Mouse (Mus musculus) neural tube, embryonic 13.5 days (tissue): ENCODE measurements around the gene Trip10. TPM values are rescaled to one million over a fixed set of nuclear protein-coding genes. Genes with fewer than 3 reads are reported as not detected.

Source experiments
- ATAC-seq: fragments of 200-750 bp; cut with Nextera tagmentation; 2 replicates; pipeline ENCODE4 v1.8.0; 2017; ENCODE audit warnings: low read depth, mild to moderate bottlenecking, moderate TSS enrichment, moderate library complexity
- H3K27ac ChIP-seq: fragments of 300-500 bp; sonication (generic); replicated peaks from 2 replicates; pipeline ENCODE4 v1.5.1; 2015; ENCODE audit warnings: moderate library complexity, mild to moderate bottlenecking, inconsistent platforms
- H3K27me3 ChIP-seq: fragments of 300-500 bp; sonication (generic); 2 replicates; pipeline ENCODE4 v1.6.1; 2015; ENCODE audit warnings: mild to moderate bottlenecking, inconsistent platforms
- H3K36me3 ChIP-seq: fragments of 300-500 bp; sonication (generic); 2 replicates; pipeline ENCODE4 v1.6.1; 2015; ENCODE audit warnings: mild to moderate bottlenecking, inconsistent platforms
- H3K4me1 ChIP-seq: fragments of 300-500 bp; sonication (generic); replicated peaks from 2 replicates; pipeline ENCODE4 v1.6.1; 2015; ENCODE audit warnings: inconsistent platforms
- H3K4me2 ChIP-seq: fragments of 300-500 bp; sonication (generic); 2 replicates; pipeline ENCODE4 v1.6.1; 2015; ENCODE audit warnings: inconsistent platforms, mild to moderate bottlenecking, moderate library complexity
- H3K4me3 ChIP-seq: fragments of 300-500 bp; sonication (generic); 2 replicates; pipeline ENCODE4 v1.5.1; 2015; ENCODE audit warnings: mild to moderate bottlenecking, inconsistent platforms
- H3K9ac ChIP-seq: fragments of 300-500 bp; sonication (generic); 2 replicates; pipeline ENCODE4 v1.6.1; 2015; ENCODE audit warnings: moderate library complexity, mild to moderate bottlenecking, inconsistent platforms
- H3K9me3 ChIP-seq: fragments of 300-500 bp; sonication (generic); 2 replicates; pipeline ENCODE4 v1.6.1; 2016; ENCODE audit warnings: inconsistent platforms
- WGBS: fragments of 180-500 bp; shearing (Covaris S2); methylation state at CpG from one replicate; pipeline ENCODE4 v1.1.7; 2015; 5-methylcytosine and 5-hydroxymethylcytosine counted together
- polyA plus RNA-seq: library from polyadenylated mRNA; unstranded; fragments of >200 nt; fragmentation: Nextera tagmentation; extraction: Ambion mirVana; gene quantifications from 2 replicates; pipeline ENCODE4 v1.2.1, GENCODE M21; 2015

The Trip10 gene
- polyA plus RNA-seq, 1 experiment from 2014 or later, result 15.4 TPM

- WGBS, result 73% methylated on average over 9 of the region's 9 CpGs
Observed at GRCm38 (mm10) chr17:57223313-57223712, 25.9 kb upstream of the Trip10 start.

DNA sequence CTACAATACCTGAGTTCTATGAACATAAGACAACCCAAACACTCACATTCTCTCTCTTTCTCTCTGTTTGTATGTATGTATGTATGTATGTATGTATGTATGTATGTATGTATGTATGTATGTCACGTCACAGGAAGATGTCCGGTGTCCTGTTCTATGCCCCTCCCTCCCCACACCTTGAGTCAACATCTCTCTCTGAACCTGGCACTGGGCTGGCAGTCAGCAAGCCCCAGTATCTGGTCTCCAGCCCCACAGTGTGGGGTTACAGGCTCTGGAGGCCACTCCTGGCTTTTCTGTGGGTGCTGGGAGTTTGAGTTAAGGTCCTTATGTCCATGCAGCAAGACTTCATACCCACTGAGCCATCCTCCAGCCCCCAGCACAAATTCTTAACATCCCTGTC, 21.8 kb upstream of the Trip10 start:
- no peaks in the 10 kb centered on the region for H3K9me3 ChIP-seq
- H3K27ac ChIP-seq, result no peak overlapping the region
- H3K9ac ChIP-seq, result no peak overlapping the region
- no peaks in the 10 kb centered on the region for H3K4me1 ChIP-seq
- H3K27me3 ChIP-seq, result no peaks in the 10 kb centered on the region
- no peak overlapping the region for H3K4me3 ChIP-seq
- no peaks in the 10 kb centered on the region for H3K36me3 ChIP-seq
- no peak for ATAC-seq
- WGBS, result 91% methylated on average over 2 of the region's 2 CpGs
- H3K4me2 ChIP-seq, result no peak overlapping the region

More at GRCm38 (mm10) chr17:57223313-57223712, 25.9 kb upstream of the Trip10 start:
- no peak overlapping the region for H3K27ac ChIP-seq
- H3K9me3 ChIP-seq, result no peaks in the 10 kb centered on the region
- H3K9ac ChIP-seq, result no peak overlapping the region
- no peak overlapping the region for H3K4me2 ChIP-seq
- H3K4me3 ChIP-seq, result no peak overlapping the region
- no peaks in the 10 kb centered on the region for H3K36me3 ChIP-seq
- H3K27me3 ChIP-seq, result no peaks in the 10 kb centered on the region; the same call in 1 of the 2 replicates
- 0 out of 2 replicates have a peak, but pooled peaks cover 5% of the 10 kb centered on the region for H3K4me1 ChIP-seq
- ATAC-seq, result no peak

GRCm38 (mm10) chr17:57228014-57228413, 21.2 kb upstream of the Trip10 start, which contains the start of gene C3:
Gene C3 (minus strand): TSS chr17:57228136.
- Histone ChIP-seq H3K4me2 (no peak within 1 kb of the TSS), H3K27ac (no peak within 1 kb of the TSS), H3K36me3 (no peaks in the 10 kb centered on the region), H3K4me3 (no peak within 1 kb of the TSS), H3K9ac (no peak within 1 kb of the TSS), H3K27me3 (no peaks in the 10 kb centered on the region), H3K4me1 (no peaks in the 10 kb centered on the region), H3K9me3 (no peaks in the 10 kb centered on the region)
- 87% methylated on average over 3 of the region's 3 CpGs for WGBS
- ATAC-seq, result no peak

DNA sequence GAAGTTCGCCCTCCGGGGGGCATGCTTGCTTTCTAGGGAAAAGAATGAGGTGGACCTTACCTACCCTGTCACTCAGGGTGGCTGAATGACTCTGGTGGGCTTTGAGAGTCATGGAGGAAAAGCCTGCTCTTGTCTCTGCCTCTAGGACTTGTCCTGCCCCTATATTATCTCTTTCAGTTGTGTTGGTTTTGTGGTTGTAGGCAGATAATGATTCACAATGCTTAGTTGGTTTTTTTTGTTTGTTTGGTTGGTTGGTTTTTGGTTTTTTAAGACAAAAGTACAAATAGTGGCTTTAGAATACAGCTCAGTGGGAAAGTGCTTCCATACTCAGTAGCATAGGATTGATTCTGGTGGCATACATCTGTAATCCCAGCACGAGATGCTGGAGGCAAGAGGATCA, 20.4 kb upstream of the Trip10 start:
- H3K4me2 ChIP-seq, result no peak overlapping the region
- no peak overlapping the region for H3K9ac ChIP-seq
- ATAC-seq, result no peak
- H3K4me3 ChIP-seq, result no peak overlapping the region
- no peaks in the 10 kb centered on the region for H3K27me3 ChIP-seq
- H3K36me3 ChIP-seq, result no peaks in the 10 kb centered on the region
- 84% methylated on average over 3 of the region's 3 CpGs for WGBS
- H3K9me3 ChIP-seq, result no peaks in the 10 kb centered on the region
- H3K4me1 ChIP-seq, result no peaks in the 10 kb centered on the region
- no peak overlapping the region for H3K27ac ChIP-seq

DNA sequence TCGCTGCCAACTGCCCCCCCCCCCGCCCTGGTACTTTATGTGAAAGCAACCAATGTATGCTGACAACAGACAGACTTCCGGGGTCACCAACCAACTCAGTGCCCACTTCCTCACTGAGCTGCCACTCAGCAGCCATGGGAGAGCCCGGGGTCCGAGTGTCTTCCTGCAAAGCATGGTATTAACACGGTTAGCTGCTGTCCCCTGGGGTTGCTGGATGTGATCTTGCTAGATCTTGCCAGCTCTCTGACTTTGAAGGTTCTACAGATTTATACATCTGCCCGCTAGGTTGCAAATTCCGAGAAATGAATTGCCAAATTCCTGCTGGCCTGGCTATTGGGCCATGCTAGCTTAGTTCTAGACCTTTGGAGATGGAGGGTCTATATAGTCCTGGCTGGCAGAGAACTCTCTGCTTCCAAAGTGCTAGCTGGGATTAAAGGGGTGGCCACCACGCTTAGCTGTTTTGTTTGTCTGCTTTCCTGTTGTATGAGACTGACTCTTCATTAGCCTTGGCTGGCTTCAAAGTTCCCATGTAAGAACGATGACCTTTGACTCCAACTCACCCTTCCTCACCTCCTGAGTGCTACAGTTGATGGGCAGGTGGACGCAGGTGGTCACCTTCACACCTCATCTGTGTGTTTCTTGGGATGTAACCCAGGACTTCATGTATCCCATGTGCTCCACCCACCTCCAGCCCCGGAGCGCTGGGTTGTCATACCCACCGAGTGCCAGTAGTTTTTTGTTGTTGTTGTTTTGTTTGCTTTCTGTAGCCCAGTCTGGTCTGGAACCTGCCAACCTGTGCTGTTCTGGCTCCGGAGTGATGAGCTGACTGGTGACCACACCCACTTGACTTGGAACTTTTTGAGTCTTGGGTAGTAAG, 19.2 kb upstream of the Trip10 start:
- H3K9ac ChIP-seq, result no peak overlapping the region
- H3K27me3 ChIP-seq, result no peaks in the 10 kb centered on the region
- H3K9me3 ChIP-seq, result no peaks in the 10 kb centered on the region
- H3K4me3 ChIP-seq, result no peak overlapping the region
- H3K27ac ChIP-seq, result no peak overlapping the region
- no peaks in the 10 kb centered on the region for H3K4me1 ChIP-seq
- no peak for ATAC-seq
- WGBS, result 81% methylated on average over 15 of the region's 15 CpGs
- H3K36me3 ChIP-seq, result peaks cover 9% of the 10 kb centered on the region; the same call in 1 of the 2 replicates
- no peak overlapping the region for H3K4me2 ChIP-seq

DNA sequence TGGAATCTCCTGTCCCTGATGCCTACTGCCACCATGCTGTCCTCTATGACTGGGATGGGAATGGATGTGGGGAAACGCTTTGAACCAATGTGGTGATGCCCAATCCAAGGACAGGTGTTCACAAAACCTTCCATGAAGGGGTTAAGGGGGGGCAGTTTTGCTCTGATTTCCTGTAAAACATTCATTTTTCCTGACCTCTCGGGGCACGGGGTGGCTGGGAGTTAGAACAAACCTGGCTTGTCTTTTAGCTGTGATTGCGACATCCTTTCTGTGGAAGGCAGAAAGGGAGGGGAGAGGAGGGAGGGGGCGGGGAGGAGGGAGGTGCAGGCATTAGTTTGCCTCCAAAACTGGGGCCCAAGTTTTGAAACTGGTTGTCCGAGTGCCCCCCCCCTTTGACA, 18.5 kb upstream of the Trip10 start:
- 77% methylated on average over 6 of the region's 6 CpGs for WGBS

DNA sequence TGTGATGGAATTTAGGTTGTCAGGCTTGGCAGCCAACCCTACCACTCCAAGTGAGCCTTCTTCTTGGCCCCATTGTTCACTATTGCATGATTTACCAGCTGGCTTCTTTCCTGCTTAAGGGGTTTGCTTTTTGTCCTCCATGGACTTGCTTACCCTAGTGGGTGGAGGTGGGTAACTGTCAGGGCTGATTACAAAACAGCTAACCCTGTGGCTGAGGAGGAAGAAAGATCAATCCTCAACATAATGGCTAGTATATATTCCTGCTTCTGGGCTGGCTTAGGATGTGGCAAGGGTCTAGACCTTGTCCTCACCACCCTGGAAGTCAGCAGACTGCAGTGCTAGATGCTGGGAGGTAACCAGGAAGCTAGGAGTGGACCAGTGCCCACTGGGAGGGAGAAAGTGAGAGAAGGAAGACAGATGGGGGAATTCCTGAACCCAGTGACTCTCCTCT, 17.9 kb upstream of the Trip10 start:
- Histone ChIP-seq H3K36me3 (peaks cover 19% of the 10 kb centered on the region), H3K4me1 (no peaks in the 10 kb centered on the region), H3K9ac (no peak overlapping the region)

More for the DNA sequence above, 18.5 kb upstream of the Trip10 start:
- H3K27ac ChIP-seq, result no peak overlapping the region
- H3K4me2 ChIP-seq, result no peak overlapping the region
- H3K9ac ChIP-seq, result no peak overlapping the region
- no peaks in the 10 kb centered on the region for H3K27me3 ChIP-seq
- peaks cover 13% of the 10 kb centered on the region for H3K36me3 ChIP-seq
- no peaks in the 10 kb centered on the region for H3K4me1 ChIP-seq
- ATAC-seq, result no peak
- H3K4me3 ChIP-seq, result no peak overlapping the region
- H3K9me3 ChIP-seq, result no peaks in the 10 kb centered on the region

DNA sequence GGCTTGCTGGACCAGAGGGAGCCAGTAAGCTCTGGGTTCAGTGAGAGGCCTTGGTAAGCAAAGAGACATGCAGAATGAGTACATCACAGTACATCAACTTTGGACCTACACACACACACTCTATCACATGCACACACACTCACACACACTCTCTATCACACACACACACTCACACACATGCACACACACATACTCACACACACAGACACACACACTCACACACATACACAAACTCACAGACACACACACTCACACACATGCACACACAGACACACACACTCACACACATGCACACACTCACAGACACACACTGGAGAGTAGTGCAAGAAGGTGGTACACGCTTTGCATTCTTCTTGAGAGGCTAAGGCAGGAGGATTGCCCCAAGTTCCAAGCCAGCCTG, 17.1 kb upstream of the Trip10 start:
- H3K9ac ChIP-seq, result no peak overlapping the region
- H3K9me3 ChIP-seq, result no peaks in the 10 kb centered on the region
- 86% methylated on average over 1 of the region's 1 CpGs for WGBS
- H3K4me1 ChIP-seq, result no peaks in the 10 kb centered on the region
- H3K4me3 ChIP-seq, result no peak overlapping the region
- no peak for ATAC-seq
- no peaks in the 10 kb centered on the region for H3K27me3 ChIP-seq
- no peak overlapping the region for H3K4me2 ChIP-seq
- H3K27ac ChIP-seq, result no peak overlapping the region
- H3K36me3 ChIP-seq, result peaks cover 28% of the 10 kb centered on the region

More for the DNA sequence above, 17.9 kb upstream of the Trip10 start:
- no peaks in the 10 kb centered on the region for H3K27me3 ChIP-seq
- H3K9me3 ChIP-seq, result no peaks in the 10 kb centered on the region
- ATAC-seq, result no peak
- no peak overlapping the region for H3K27ac ChIP-seq
- H3K4me2 ChIP-seq, result no peak overlapping the region
- no peak overlapping the region for H3K4me3 ChIP-seq

GRCm38 (mm10) chr17:57233038-57233437, 16.2 kb upstream of the Trip10 start:
- no peaks in the 10 kb centered on the region for H3K27me3 ChIP-seq
- no peaks in the 10 kb centered on the region for H3K4me1 ChIP-seq
- H3K27ac ChIP-seq, result no peak overlapping the region
- H3K4me2 ChIP-seq, result no peak overlapping the region
- no peak overlapping the region for H3K4me3 ChIP-seq
- H3K36me3 ChIP-seq, result peaks cover 36% of the 10 kb centered on the region
- no peak for ATAC-seq
- 56% methylated on average over 7 of the region's 7 CpGs for WGBS
- no peak overlapping the region for H3K9ac ChIP-seq
- no peaks in the 10 kb centered on the region for H3K9me3 ChIP-seq

DNA sequence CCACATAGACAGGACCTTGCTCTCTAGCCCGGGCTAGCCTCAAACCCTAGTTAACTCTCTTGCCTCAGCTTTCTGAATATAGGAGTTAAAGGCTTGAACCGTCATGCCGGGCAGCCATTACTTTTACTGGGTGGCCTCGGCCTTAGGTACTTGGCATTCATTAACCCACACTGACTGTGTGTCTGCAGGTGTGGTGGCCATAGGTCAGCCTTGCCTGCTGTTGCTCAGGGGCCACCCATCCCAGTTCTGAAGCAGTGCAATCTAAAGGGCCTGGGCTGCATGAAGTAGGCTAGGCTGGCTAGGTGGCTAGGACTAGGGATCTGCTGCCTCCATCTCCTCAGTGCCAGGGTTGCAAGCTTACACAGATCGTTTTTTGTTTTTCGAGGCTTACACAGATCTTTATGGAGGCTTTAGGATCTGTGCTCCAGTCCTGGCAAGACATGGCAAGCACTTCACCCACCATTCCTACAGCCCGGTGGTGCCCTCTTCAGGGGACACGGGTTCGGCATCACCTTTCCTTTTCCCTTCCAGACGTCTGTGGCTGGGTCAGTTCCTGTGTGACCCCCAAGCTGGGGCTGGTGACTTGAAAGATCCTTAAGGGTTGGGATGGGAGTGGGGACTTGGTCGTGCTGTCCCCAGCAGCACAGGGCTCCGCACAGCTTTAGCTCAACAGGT, 14.9 kb upstream of the Trip10 start:
- no peak overlapping the region for H3K4me3 ChIP-seq
- H3K9me3 ChIP-seq, result no peaks in the 10 kb centered on the region
- ATAC-seq, result no peak
- H3K36me3 ChIP-seq, result peaks cover 40% of the 10 kb centered on the region
- H3K4me2 ChIP-seq, result no peak overlapping the region
- H3K27me3 ChIP-seq, result no peaks in the 10 kb centered on the region
- H3K9ac ChIP-seq, result no peak overlapping the region
- no peak overlapping the region for H3K27ac ChIP-seq
- 82% methylated on average over 12 of the region's 12 CpGs for WGBS
- H3K4me1 ChIP-seq, result no peaks in the 10 kb centered on the region

- Histone ChIP-seq H3K4me3 (no peak overlapping the region), H3K27ac (no peak overlapping the region), H3K36me3 (peaks cover 40% of the 10 kb centered on the region), H3K9ac (no peak overlapping the region), H3K4me2 (no peak overlapping the region), H3K4me1 (no peaks in the 10 kb centered on the region), H3K27me3 (no peaks in the 10 kb centered on the region), H3K9me3 (no peaks in the 10 kb centered on the region)
- WGBS, result 88% methylated on average over 5 of the region's 5 CpGs
- ATAC-seq, result no peak
Observed at GRCm38 (mm10) chr17:57235803-57236202, 13.5 kb upstream of the Trip10 start.

GRCm38 (mm10) chr17:57237181-57237580, 12.1 kb upstream of the Trip10 start:
- ATAC-seq, result no peak
- no peak overlapping the region for H3K4me2 ChIP-seq
- H3K9ac ChIP-seq, result no peak overlapping the region
- WGBS, result 93% methylated on average over 9 of the region's 9 CpGs
- no peaks in the 10 kb centered on the region for H3K27me3 ChIP-seq
- H3K27ac ChIP-seq, result no peak overlapping the region
- peaks cover 51% of the 10 kb centered on the region for H3K36me3 ChIP-seq
- H3K9me3 ChIP-seq, result no peaks in the 10 kb centered on the region
- no peak overlapping the region for H3K4me3 ChIP-seq
- no peaks in the 10 kb centered on the region for H3K4me1 ChIP-seq
